Mouse (Mus musculus): ENCODE results near the gene Rnase12. TPM values are rescaled to one million over a fixed set of nuclear protein-coding genes. Genes with fewer than 3 reads are reported as not detected.
"Not testable (repeated sequence)": the region's sequence is repeated elsewhere in the genome, so short reads cannot be mapped to it uniquely, and the experiment has no call there.

Gene Rnase12
- total RNA-seq, 2 experiments from 2014 or later = not detected

- DNase-seq (ENCODE audit: low spot score in 2 of 2) = no peak
Observed at GRCm38 (mm10) chr14:51024820-51025219, 32.6 kb downstream of the Rnase12 start.

GRCm38 (mm10) chr14:51023457-51023856, 34.0 kb downstream of the Rnase12 start:
- no peak for DNase-seq (ENCODE audit: low spot score in 2 of 2)

- DNase-seq (ENCODE audit: low spot score in 2 of 2) = no peak
Observed at GRCm38 (mm10) chr14:51017256-51017655, 40.2 kb downstream of the Rnase12 start.

GRCm38 (mm10) chr14:51015780-51016179, 41.7 kb downstream of the Rnase12 start:
- no peak for DNase-seq (ENCODE audit: low spot score in 2 of 2)

GRCm38 (mm10) chr14:51014724-51015123, 42.7 kb downstream of the Rnase12 start:
- not testable (repeated sequence) for DNase-seq (ENCODE audit: low spot score in 2 of 2)

- DNase-seq (ENCODE audit: low spot score in 2 of 2) = no peak
Observed at GRCm38 (mm10) chr14:51009572-51009971, 47.9 kb downstream of the Rnase12 start.

- no peak for DNase-seq (ENCODE audit: low spot score in 2 of 2)
Observed at GRCm38 (mm10) chr14:51008781-51009180, 48.7 kb downstream of the Rnase12 start.

- peak; percentile 16 to 22 for DNase-seq (ENCODE audit: low spot score in 2 of 2)
Observed at GRCm38 (mm10) chr14:51007914-51008713, 49.3 kb downstream of the Rnase12 start.

GRCm38 (mm10) chr14:51007152-51007801, 50.2 kb downstream of the Rnase12 start, which contains the start of gene Rnase10:
TSS of gene Rnase10 (plus strand) at chr14:51007751.
- no peak for DNase-seq (ENCODE audit: low spot score in 2 of 2)

Other genes with a start within 250 kb of the Rnase12 start
- gene Ccnb1ip1, start 249.9 kb downstream of the Rnase12 start, total RNA-seq (2021) = not detected
- gene Parp2, start 249.8 kb downstream of the Rnase12 start, total RNA-seq (2021) = 10 to 100 TPM; 27.0 to 27.8 TPM
- gene Tep1, start 187.1 kb downstream of the Rnase12 start, total RNA-seq (2021) = 1 to 10 TPM; 2.6 to 4.6 TPM
- 1 to 10 TPM; 5.6 to 6.5 TPM for gene Klhl33, start 160.2 kb downstream of the Rnase12 start, total RNA-seq (2021)
- gene Osgep, start 132.8 kb downstream of the Rnase12 start, total RNA-seq (2021) = 10 to 100 TPM; 30.9 to 35.2 TPM
- gene Apex1, start 132.7 kb downstream of the Rnase12 start, total RNA-seq (2021) = 10 to 100 TPM; 57.7 to 61.6 TPM
- gene Pip4p1, start 126.8 kb downstream of the Rnase12 start, total RNA-seq (2021) = 100 to 1,000 TPM in 1 of 2 experiments, 10 to 100 TPM in 1; 92.3 to 102 TPM
- gene Pnp, start 126.6 kb downstream of the Rnase12 start, total RNA-seq (2021) = 10 to 100 TPM; 13.7 to 16.4 TPM
- gene Gm49342, start 113.1 kb downstream of the Rnase12 start, total RNA-seq (2021) = 10 to 100 TPM in 1 of 2 experiments, 1 to 10 TPM in 1; 5.3 to 10.1 TPM
- gene Pnp2, start 101.7 kb downstream of the Rnase12 start, total RNA-seq (2021) = 1 to 10 TPM in 1 of 2 experiments, under 1 TPM in 1; 0.46 to 1.1 TPM
- gene Rnase10, start 49.9 kb downstream of the Rnase12 start, total RNA-seq (2021) = under 1 TPM in 1 of 2 experiments, not detected in 1; 0.30 TPM
- not detected for gene Rnase9, start 15.8 kb downstream of the Rnase12 start, total RNA-seq (2021)
- gene Rnase11, start 7.5 kb downstream of the Rnase12 start, total RNA-seq (2021) = not detected
- not detected for gene Olfr750, start 16.8 kb upstream of the Rnase12 start, total RNA-seq (2021)
- 10 to 100 TPM; 16.5 to 18.1 TPM for gene Rnase4, start 33.4 kb upstream of the Rnase12 start, total RNA-seq (2021)
- gene Ang, start 33.5 kb upstream of the Rnase12 start, total RNA-seq (2021) = 1 to 10 TPM; 4.0 to 4.3 TPM
- not detected for gene Eddm3b, start 56.8 kb upstream of the Rnase12 start, total RNA-seq (2021)
- not detected for gene Rnase6, start 66.2 kb upstream of the Rnase12 start, total RNA-seq (2021)
- 1 to 10 TPM in 1 of 2 experiments, under 1 TPM in 1; 0.63 to 1.1 TPM for gene Rnase1, start 89.1 kb upstream of the Rnase12 start, total RNA-seq (2021)
- gene Rnase2b, start 104.6 kb upstream of the Rnase12 start, total RNA-seq (2021) = not detected
- gene Ang2, start 141.5 kb upstream of the Rnase12 start, total RNA-seq (2021) = not detected
- not detected for gene Ear14, start 145.7 kb upstream of the Rnase12 start, total RNA-seq (2021)
- not detected for gene Rnase2a, start 198.5 kb upstream of the Rnase12 start, total RNA-seq (2021)